Mouse (Mus musculus): Measurements from ENCODE around the gene Neurl3. TPM values are rescaled to one million over a fixed set of nuclear protein-coding genes. Genes with fewer than 3 reads are reported as not detected.

Neurl3 gene
- total and polyA plus RNA-seq, 3 experiments: 2.2 to 5.8 (median 3.0) TPM

DNA sequence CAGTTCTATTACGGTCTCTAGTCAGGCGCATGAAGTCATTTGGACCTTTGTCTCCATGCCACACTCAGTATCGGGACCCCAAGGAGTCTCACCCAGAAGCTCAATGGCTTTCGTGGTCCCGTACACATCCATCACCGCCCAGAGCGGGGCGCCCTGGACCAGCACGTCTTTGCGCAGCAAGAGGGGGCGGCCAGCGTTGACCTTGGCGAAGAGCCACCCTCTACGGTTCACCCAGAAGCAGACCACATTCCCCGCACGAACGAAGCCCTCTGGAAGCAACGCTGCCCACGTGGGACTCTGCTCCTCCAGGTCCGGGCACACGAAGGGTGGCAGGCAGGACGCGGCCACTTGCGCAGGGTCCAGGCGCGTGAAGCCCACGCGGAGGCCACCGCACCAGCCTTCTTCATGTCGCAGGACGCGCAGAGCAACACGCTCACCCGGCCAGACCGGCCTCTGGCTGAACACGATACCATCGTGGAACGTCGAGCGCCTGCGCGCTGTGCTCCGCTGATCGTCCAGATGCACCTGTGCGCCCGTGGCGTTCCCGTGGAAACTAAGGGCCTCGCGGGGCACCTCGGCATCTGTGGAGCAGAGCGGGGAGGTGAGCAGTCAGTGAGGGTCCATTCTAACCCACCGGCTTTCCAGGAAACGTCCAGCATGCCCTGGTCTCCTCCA is 5.2 kb downstream of the Neurl3 start:
- no peak for DNase-seq
- H3K4me1 ChIP-seq (ENCODE audit: control insufficient read depth, insufficient read depth, low read length): peaks cover 19% of the 10 kb centered on the region
- H3K27ac ChIP-seq: no peak overlapping the region
- intact Hi-C loops (cut with DNase I): no loop called here
- no peaks in the 10 kb centered on the region for H3K36me3 ChIP-seq (ENCODE audit: control insufficient read depth, insufficient read depth, low read length)
- H3K4me3 ChIP-seq: no peak overlapping the region
- 57% methylated on average over 54 of the region's 54 CpGs for WGBS
- no peaks in the 10 kb centered on the region for H3K79me2 ChIP-seq (replicated peaks; ENCODE audit: control insufficient read depth, insufficient read depth, low read length)
- no peak for TF ChIP-seq EP300 (IDR thresholded peaks at IDR 0.05; ENCODE audit: insufficient read depth, low read depth, low read length)
- no peak for TF ChIP-seq CTCF (IDR thresholded peaks at IDR 0.05)
- no peak for TF ChIP-seq POLR2A (IDR thresholded peaks at IDR 0.05; ENCODE audit: insufficient read depth, low read depth, low read length)
- H3K27me3 ChIP-seq (ENCODE audit: control insufficient read depth, insufficient read depth, low read length): no peaks in the 10 kb centered on the region
- H3K9ac ChIP-seq (ENCODE audit: low read depth, low read length): no peak overlapping the region

DNA sequence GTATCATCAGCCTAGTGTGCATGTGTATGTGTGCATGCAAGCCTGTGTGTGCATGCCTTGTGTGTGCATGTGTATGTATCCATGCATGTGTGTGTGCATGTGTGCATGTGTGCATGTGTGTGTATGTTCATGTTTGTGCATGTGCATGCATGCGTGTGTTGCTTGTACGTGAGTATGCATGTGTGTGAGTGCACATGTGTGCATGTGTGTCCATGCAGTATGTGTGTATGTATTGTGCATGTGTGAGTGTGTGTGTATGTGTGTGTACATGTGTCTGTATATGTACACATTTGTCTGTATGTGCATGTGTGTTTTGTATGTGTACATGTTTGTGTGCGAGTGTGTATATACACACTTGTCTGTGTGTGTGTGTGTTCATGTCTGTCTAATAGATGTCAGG is 6.9 kb downstream of the Neurl3 start:
- WGBS: 95% methylated on average over 3 of the region's 3 CpGs
- no peak for TF ChIP-seq POLR2A (IDR thresholded peaks at IDR 0.05; ENCODE audit: insufficient read depth, low read depth, low read length)
- H3K9ac ChIP-seq (ENCODE audit: low read depth, low read length): no peak overlapping the region
- intact Hi-C loops (cut with DNase I): no loop called here
- no peak overlapping the region for H3K27ac ChIP-seq
- H3K4me3 ChIP-seq: no peak overlapping the region
- no peaks in the 10 kb centered on the region for H3K27me3 ChIP-seq (ENCODE audit: control insufficient read depth, insufficient read depth, low read length)
- H3K36me3 ChIP-seq (ENCODE audit: control insufficient read depth, insufficient read depth, low read length): no peaks in the 10 kb centered on the region
- no peak for DNase-seq
- H3K79me2 ChIP-seq (replicated peaks; ENCODE audit: control insufficient read depth, insufficient read depth, low read length): no peaks in the 10 kb centered on the region
- H3K4me1 ChIP-seq (ENCODE audit: control insufficient read depth, insufficient read depth, low read length): peaks cover 18% of the 10 kb centered on the region

- no peaks in the 10 kb centered on the region for H3K27me3 ChIP-seq (ENCODE audit: control insufficient read depth, insufficient read depth, low read length)
- intact Hi-C loops (cut with DNase I): no loop called here
- H3K79me2 ChIP-seq (replicated peaks; ENCODE audit: control insufficient read depth, insufficient read depth, low read length): no peaks in the 10 kb centered on the region
- no peak overlapping the region for H3K9ac ChIP-seq (ENCODE audit: low read depth, low read length)
- peaks cover 14% of the 10 kb centered on the region for H3K4me1 ChIP-seq (ENCODE audit: control insufficient read depth, insufficient read depth, low read length)
- no peak overlapping the region for H3K4me3 ChIP-seq
- no peak overlapping the region for H3K27ac ChIP-seq
- H3K36me3 ChIP-seq (ENCODE audit: control insufficient read depth, insufficient read depth, low read length): no peaks in the 10 kb centered on the region
- DNase-seq: no peak
- WGBS: 70% methylated on average over 6 of the region's 6 CpGs
- TF ChIP-seq CTCF (IDR thresholded peaks at IDR 0.05): no peak
Observed at GRCm38 (mm10) chr1:36266293-36266692, 8.2 kb downstream of the Neurl3 start.

- Histone ChIP-seq H3K36me3 (ENCODE audit: control insufficient read depth, insufficient read depth, low read length) (no peaks in the 10 kb centered on the region), H3K9ac (ENCODE audit: low read depth, low read length) (peak overlapping the region; percentile 36), H3K4me3 (peak overlapping the region; percentile 23; the same call in 1 of the 2 replicates), H3K79me2 (replicated peaks; ENCODE audit: control insufficient read depth, insufficient read depth, low read length) (no peaks in the 10 kb centered on the region), H3K27me3 (ENCODE audit: control insufficient read depth, insufficient read depth, low read length) (no peaks in the 10 kb centered on the region), H3K27ac (peak overlapping the region; percentile 78), H3K4me1 (ENCODE audit: control insufficient read depth, insufficient read depth, low read length) (peaks cover 7% of the 10 kb centered on the region)
- 15% methylated on average over 13 of the region's 13 CpGs for WGBS
- intact Hi-C loops (cut with DNase I): no loop called here
- peak; percentile 55 to 81 for DNase-seq
- TF ChIP-seq EP300 (IDR thresholded peaks at IDR 0.05; ENCODE audit: insufficient read depth, low read depth, low read length): peak; percentile 71; the same call in 1 of the 2 replicates
- no peak for TF ChIP-seq POLR2A (IDR thresholded peaks at IDR 0.05; ENCODE audit: insufficient read depth, low read depth, low read length)
Observed at GRCm38 (mm10) chr1:36263833-36264488, 10.5 kb downstream of the Neurl3 start.

DNA sequence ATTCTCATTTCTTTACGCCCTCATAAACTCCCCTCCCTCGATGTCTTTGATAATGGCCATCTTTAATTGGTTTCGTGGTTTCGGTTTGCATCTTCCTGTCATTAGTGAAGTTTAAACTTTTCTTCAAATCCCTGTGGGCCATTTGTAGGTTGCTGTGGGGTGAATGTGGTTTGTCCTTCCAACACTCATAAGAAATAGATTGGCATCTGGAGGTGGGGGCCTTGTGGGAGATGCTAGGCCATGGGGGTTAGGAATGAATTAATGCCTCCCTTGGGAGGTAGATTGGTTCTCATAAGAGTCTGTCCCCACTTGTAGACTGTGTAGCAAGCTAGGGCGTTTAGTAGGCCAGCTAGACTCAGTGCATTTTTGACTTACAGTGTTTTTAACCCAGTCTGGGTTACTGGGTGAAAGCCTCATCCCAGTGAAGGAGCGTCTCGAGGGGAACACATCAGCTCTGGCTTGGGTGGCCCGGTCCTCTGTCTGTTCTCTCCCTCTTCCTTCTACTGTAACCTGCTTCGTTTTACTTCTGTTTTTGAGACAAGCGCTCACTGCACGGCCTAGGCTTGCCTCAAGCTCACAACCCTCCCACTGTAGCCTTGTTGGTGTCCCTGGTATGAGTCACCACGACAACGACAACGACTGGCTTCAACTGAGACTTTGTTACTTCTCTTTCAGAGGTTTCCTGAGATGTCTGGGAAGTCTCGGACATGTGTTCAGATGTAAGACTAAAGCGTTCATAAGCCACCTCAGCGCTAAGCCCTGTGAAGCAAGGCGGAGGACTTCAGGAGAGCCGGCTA is 12.6 kb downstream of the Neurl3 start:
- Histone ChIP-seq H3K79me2 (replicated peaks; ENCODE audit: control insufficient read depth, insufficient read depth, low read length) (no peaks in the 10 kb centered on the region), H3K4me3 (no peak overlapping the region), H3K4me1 (ENCODE audit: control insufficient read depth, insufficient read depth, low read length) (peaks cover 4% of the 10 kb centered on the region), H3K27me3 (ENCODE audit: control insufficient read depth, insufficient read depth, low read length) (no peaks in the 10 kb centered on the region), H3K27ac (no peak overlapping the region; the same call in 1 of the 2 replicates), H3K36me3 (ENCODE audit: control insufficient read depth, insufficient read depth, low read length) (no peaks in the 10 kb centered on the region), H3K9ac (ENCODE audit: low read depth, low read length) (no peak overlapping the region)
- 63% methylated on average over 19 of the region's 19 CpGs for WGBS
- peak in 1 of 2 experiments; percentile 61 for DNase-seq
- no peak for TF ChIP-seq POLR2A (IDR thresholded peaks at IDR 0.05; ENCODE audit: insufficient read depth, low read depth, low read length)
- no peak for TF ChIP-seq CTCF (IDR thresholded peaks at IDR 0.05)
- intact Hi-C loops (cut with DNase I): no loop called here

DNA sequence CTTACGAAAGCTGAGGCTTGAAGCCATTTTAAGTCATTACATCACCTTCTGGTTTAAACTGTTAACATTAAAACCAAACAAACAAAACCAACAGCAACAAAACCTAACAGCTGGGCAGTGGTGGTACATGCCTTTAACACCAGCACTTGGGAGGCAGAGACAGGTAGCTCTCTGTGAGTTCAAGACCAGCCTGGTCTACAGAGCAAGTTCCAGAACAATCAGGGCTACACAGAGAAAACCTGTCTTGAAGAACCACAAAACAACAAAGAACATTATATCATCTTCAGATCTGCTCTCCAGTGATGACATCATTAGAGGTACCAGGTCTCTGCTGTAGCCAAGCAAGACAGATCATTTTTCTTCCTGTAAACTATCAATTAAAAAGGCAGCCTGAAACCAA is 14.1 kb downstream of the Neurl3 start:
- intact Hi-C loops (cut with DNase I): no loop called here
- WGBS: 89% methylated on average over 1 of the region's 1 CpGs
- no peak for DNase-seq

More for the DNA sequence above, 14.1 kb downstream of the Neurl3 start:
- TF ChIP-seq POLR2A (IDR thresholded peaks at IDR 0.05; ENCODE audit: insufficient read depth, low read depth, low read length): no peak
- TF ChIP-seq EP300 (IDR thresholded peaks at IDR 0.05; ENCODE audit: insufficient read depth, low read depth, low read length): no peak
- no peak for TF ChIP-seq CTCF (IDR thresholded peaks at IDR 0.05)
- Histone ChIP-seq H3K27ac (no peak overlapping the region), H3K79me2 (replicated peaks; ENCODE audit: control insufficient read depth, insufficient read depth, low read length) (no peaks in the 10 kb centered on the region), H3K36me3 (ENCODE audit: control insufficient read depth, insufficient read depth, low read length) (no peaks in the 10 kb centered on the region), H3K4me1 (ENCODE audit: control insufficient read depth, insufficient read depth, low read length) (peaks cover 4% of the 10 kb centered on the region), H3K4me3 (no peak overlapping the region), H3K27me3 (ENCODE audit: control insufficient read depth, insufficient read depth, low read length) (no peaks in the 10 kb centered on the region), H3K9ac (ENCODE audit: low read depth, low read length) (no peak overlapping the region)
